Mouse (Mus musculus): ENCODE results near the gene Dock1.

Dock1 gene

GRCm38 (mm10) chr7:134695431-134695830, 25.0 kb downstream of the Dock1 start:
- no peak for DNase-seq (ENCODE audit: low read depth, low spot score)

GRCm38 (mm10) chr7:134696126-134696979, 25.9 kb downstream of the Dock1 start:
- DNase-seq (ENCODE audit: low read depth, low spot score), result no peak

- DNase-seq (ENCODE audit: low read depth, low spot score), result peak; percentile 30
Observed at GRCm38 (mm10) chr7:134697479-134697878, 27.0 kb downstream of the Dock1 start.

GRCm38 (mm10) chr7:134698246-134698645, 27.8 kb downstream of the Dock1 start:
- no peak for DNase-seq (ENCODE audit: low read depth, low spot score)

- no peak for DNase-seq (ENCODE audit: low read depth, low spot score)
Observed at GRCm38 (mm10) chr7:134700001-134700400, 29.5 kb downstream of the Dock1 start.

GRCm38 (mm10) chr7:134702481-134702880, 32.0 kb downstream of the Dock1 start:
- no peak for DNase-seq (ENCODE audit: low read depth, low spot score)

GRCm38 (mm10) chr7:134703704-134704103, 33.2 kb downstream of the Dock1 start:
- peak; percentile 13 for DNase-seq (ENCODE audit: low read depth, low spot score)

GRCm38 (mm10) chr7:134709226-134709853, 38.9 kb downstream of the Dock1 start:
- peak; percentile 90 for DNase-seq (ENCODE audit: low read depth, low spot score)

GRCm38 (mm10) chr7:134711576-134711975, 41.1 kb downstream of the Dock1 start:
- DNase-seq (ENCODE audit: low read depth, low spot score), result no peak

GRCm38 (mm10) chr7:134719406-134719805, 49.0 kb downstream of the Dock1 start:
- DNase-seq (ENCODE audit: low read depth, low spot score), result no peak

GRCm38 (mm10) chr7:134722361-134722760, 51.9 kb downstream of the Dock1 start:
- DNase-seq (ENCODE audit: low read depth, low spot score), result no peak

GRCm38 (mm10) chr7:134722955-134723354, 52.5 kb downstream of the Dock1 start:
- peak; percentile 31 for DNase-seq (ENCODE audit: low read depth, low spot score)

GRCm38 (mm10) chr7:134723509-134723908, 53.1 kb downstream of the Dock1 start:
- DNase-seq (ENCODE audit: low read depth, low spot score), result no peak

GRCm38 (mm10) chr7:134724841-134725240, 54.4 kb downstream of the Dock1 start:
- DNase-seq (ENCODE audit: low read depth, low spot score), result no peak

- peak; percentile 74 for DNase-seq (ENCODE audit: low read depth, low spot score)
Observed at GRCm38 (mm10) chr7:134725551-134726529, 55.4 kb downstream of the Dock1 start.

- DNase-seq (ENCODE audit: low read depth, low spot score), result no peak
Observed at GRCm38 (mm10) chr7:134726530-134727258, 56.2 kb downstream of the Dock1 start.

GRCm38 (mm10) chr7:134729348-134729747, 58.9 kb downstream of the Dock1 start:
- DNase-seq (ENCODE audit: low read depth, low spot score), result no peak

- DNase-seq (ENCODE audit: low read depth, low spot score), result no peak
Observed at GRCm38 (mm10) chr7:134730406-134731126, 60.1 kb downstream of the Dock1 start.

GRCm38 (mm10) chr7:134747059-134747458, 76.6 kb downstream of the Dock1 start:
- DNase-seq (ENCODE audit: low read depth, low spot score), result peak; percentile 44

- no peak for DNase-seq (ENCODE audit: low read depth, low spot score)
Observed at GRCm38 (mm10) chr7:134748376-134748775, 77.9 kb downstream of the Dock1 start.

Measured in brain, adult 2 months (tissue).